Mouse (Mus musculus) heart, postnatal 0 days (tissue): ENCODE measurements around the gene Iah1. TPM values are rescaled to one million over a fixed set of nuclear protein-coding genes. Genes with fewer than 3 reads are reported as not detected.

Experiments
- ATAC-seq: fragments of 200-750 bp; cut with Nextera tagmentation; 2 replicates; pipeline ENCODE4 v1.8.0; 2017; ENCODE audit warnings: low read depth, moderate number of reproducible peaks, moderate library complexity; ENCODE audit not compliant: insufficient read depth
- DNase-seq: peaks from one replicate; pipeline ENCODE4 v3.0.0-alpha.2; 2016; ENCODE audit warnings: low spot score
- H3K27ac ChIP-seq: fragments of 300-500 bp; sonication (generic); 2 replicates; pipeline ENCODE4 v1.5.1; 2014; ENCODE audit warnings: low read depth, mild to moderate bottlenecking
- H3K27me3 ChIP-seq: fragments of 300-500 bp; sonication (generic); 2 replicates; pipeline ENCODE4 v1.6.1; 2014; ENCODE audit warnings: low read length, mixed read lengths; ENCODE audit not compliant: control insufficient read depth, insufficient read depth
- H3K36me3 ChIP-seq: fragments of 300-500 bp; sonication (generic); replicated peaks from 2 replicates; pipeline ENCODE4 v1.6.1; 2014; ENCODE audit warnings: low read length, mixed read lengths; ENCODE audit not compliant: control insufficient read depth, insufficient read depth
- H3K4me1 ChIP-seq: fragments of 300-500 bp; sonication (generic); 2 replicates; pipeline ENCODE4 v1.6.1; 2014; ENCODE audit warnings: antibody characterized with exemption; ENCODE audit not compliant: control insufficient read depth, insufficient read depth
- H3K4me2 ChIP-seq: fragments of 300-500 bp; sonication (generic); 2 replicates; pipeline ENCODE4 v1.6.1; 2014; ENCODE audit warnings: low read depth, mild to moderate bottlenecking, low read length, moderate library complexity
- H3K4me3 ChIP-seq: fragments of 300-500 bp; sonication (generic); 2 replicates; pipeline ENCODE4 v1.5.1; 2014; ENCODE audit warnings: low read depth, low read length
- H3K9ac ChIP-seq: fragments of 300-500 bp; sonication (generic); replicated peaks from 2 replicates; pipeline ENCODE4 v1.6.1; 2014; ENCODE audit warnings: low read depth, low read length, mixed read lengths
- H3K9me3 ChIP-seq: fragments of 300-500 bp; sonication (generic); replicated peaks from 2 replicates; pipeline ENCODE4 v1.6.1; 2016; ENCODE audit warnings: low read length; ENCODE audit not compliant: control insufficient read depth
- CTCF ChIP-seq: IDR thresholded peaks from 2 replicates; pipeline ENCODE4 v1.5.1; 2016; ENCODE audit warnings: antibody characterized with exemption, control low read depth, low read depth
- EP300 ChIP-seq: IDR thresholded peaks from 2 replicates; pipeline ENCODE4 v1.6.1; 2016; ENCODE audit warnings: antibody characterized with exemption, low read depth
- WGBS: fragments of 180-500 bp; shearing (Covaris S2); extraction: QIAGEN DNeasy Blood & Tissue Kit; methylation state at CpG from one replicate; pipeline ENCODE4 v1.1.7; 2014; 5-methylcytosine and 5-hydroxymethylcytosine counted together
- polyA plus RNA-seq: library from polyadenylated mRNA; unstranded; fragments of >200 nt; fragmentation: Nextera tagmentation; extraction: Ambion mirVana; gene quantifications from 2 replicates; pipeline ENCODE4 v1.2.1, GENCODE M21; 2015
- total RNA-seq: library from RNA; depleted of rRNA; stranded (reverse); fragments of >200 nt; gene quantifications from 2 replicates; pipeline ENCODE4 v1.2.3, GENCODE M21; 2014; ENCODE audit warnings: low replicate concordance

The Iah1 gene
- total and polyA plus RNA-seq, 2 experiments from 2014 or later = 44.8 to 59.2 TPM

DNA sequence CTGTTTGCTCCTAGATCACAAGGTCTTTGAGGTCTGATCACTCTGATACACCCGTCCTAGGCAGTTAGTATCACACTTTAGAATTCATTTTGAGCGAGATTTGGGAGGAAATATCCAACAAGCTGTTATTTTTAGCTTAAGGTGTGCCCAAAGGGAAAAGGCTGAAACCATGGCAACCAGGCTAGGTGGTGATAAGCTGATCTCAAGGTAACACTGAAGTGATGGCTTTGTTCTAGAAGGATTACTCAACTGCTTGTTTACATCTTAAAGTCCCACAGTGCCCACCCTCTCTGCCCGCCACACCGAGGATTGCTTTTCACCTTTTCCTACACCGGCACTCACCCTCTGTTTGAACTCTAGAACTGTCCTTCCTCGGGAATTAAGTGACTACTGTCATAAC lies 26.5 kb upstream of the Iah1 start:
- Histone ChIP-seq H3K4me3 (no peak overlapping the region), H3K27ac (no peak overlapping the region), H3K36me3 (peaks cover 37% of the 10 kb centered on the region), H3K4me1 (peaks cover 21% of the 10 kb centered on the region), H3K4me2 (no peak overlapping the region), H3K27me3 (no peaks in the 10 kb centered on the region), H3K9me3 (no peaks in the 10 kb centered on the region), H3K9ac (no peak overlapping the region)
- WGBS = 86% methylated on average over 6 of the region's 6 CpGs
- TF ChIP-seq CTCF (no peak), EP300 (no peak)
- ATAC-seq = no peak
- no peak for DNase-seq

DNA sequence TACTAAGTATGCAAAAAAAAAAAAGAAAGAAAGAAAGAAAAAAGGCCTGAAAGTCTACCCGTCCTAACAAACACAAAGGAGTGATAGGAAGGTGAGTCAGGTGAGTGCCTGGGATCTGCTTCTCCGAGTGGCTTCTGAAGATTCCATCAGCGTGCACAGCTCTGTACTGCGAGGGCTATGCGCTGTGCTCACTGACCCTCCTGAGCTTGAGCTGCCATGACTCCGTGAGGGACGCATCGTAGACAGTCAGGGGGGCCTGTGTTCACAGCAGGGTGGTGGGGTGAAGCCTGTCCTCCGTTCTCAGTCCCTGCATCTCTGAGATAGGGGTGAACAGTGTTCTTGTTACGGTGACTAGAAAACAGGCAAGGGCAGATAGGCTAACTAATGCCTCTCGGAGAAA lies 17.3 kb upstream of the Iah1 start:
- WGBS = 87% methylated on average over 11 of the region's 11 CpGs
- Histone ChIP-seq H3K27ac (no peak overlapping the region), H3K4me3 (no peak overlapping the region), H3K36me3 (peaks cover 88% of the 10 kb centered on the region), H3K27me3 (no peaks in the 10 kb centered on the region), H3K4me2 (no peak overlapping the region), H3K4me1 (no peaks in the 10 kb centered on the region), H3K9ac (no peak overlapping the region), H3K9me3 (no peaks in the 10 kb centered on the region)
- no peak for TF ChIP-seq CTCF
- TF ChIP-seq EP300 = no peak
- DNase-seq (no peak), ATAC-seq (no peak)

DNA sequence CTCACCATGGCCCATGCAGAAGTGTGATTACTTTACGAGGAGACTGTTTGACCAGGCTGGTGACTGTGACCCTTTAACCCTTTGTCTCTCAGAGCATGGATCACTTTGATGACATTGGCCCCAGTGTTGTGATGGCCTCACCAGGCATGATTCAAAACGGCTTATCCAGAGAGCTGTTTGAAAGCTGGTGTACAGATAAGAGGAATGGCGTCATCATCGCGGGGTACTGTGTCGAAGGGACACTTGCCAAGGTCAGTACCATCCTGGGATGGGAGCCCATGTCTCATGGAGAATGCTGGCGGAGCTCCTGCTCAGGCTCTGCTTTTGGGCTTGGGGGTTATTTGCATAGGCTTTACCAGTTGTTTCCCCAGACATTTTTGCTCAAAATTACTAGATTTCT lies 14.9 kb upstream of the Iah1 start:
- H3K27me3 ChIP-seq = no peaks in the 10 kb centered on the region
- no peak overlapping the region for H3K4me3 ChIP-seq
- no peak overlapping the region for H3K9ac ChIP-seq
- DNase-seq (no peak), ATAC-seq (peak; percentile 33; the same call in 1 of the 2 replicates)
- no peak overlapping the region for H3K4me2 ChIP-seq
- 47% methylated on average over 7 of the region's 7 CpGs for whole genome bisulfite sequencing
- H3K4me1 ChIP-seq = no peaks in the 10 kb centered on the region
- no peak for TF ChIP-seq EP300
- TF ChIP-seq CTCF = no peak
- peaks cover 86% of the 10 kb centered on the region for H3K36me3 ChIP-seq
- H3K27ac ChIP-seq = no peak overlapping the region
- H3K9me3 ChIP-seq = no peaks in the 10 kb centered on the region

GRCm38 (mm10) chr12:21301932-21302331 lies 14.3 kb upstream of the Iah1 start:
- Histone ChIP-seq H3K27ac (peak overlapping the region; percentile 39), H3K9me3 (no peaks in the 10 kb centered on the region), H3K4me3 (no peak overlapping the region), H3K4me2 (no peak overlapping the region), H3K9ac (no peak overlapping the region), H3K27me3 (no peaks in the 10 kb centered on the region), H3K36me3 (peaks cover 87% of the 10 kb centered on the region), H3K4me1 (no peaks in the 10 kb centered on the region)
- DNase-seq = no peak
- WGBS = 82% methylated on average over 8 of the region's 8 CpGs
- ATAC-seq = no peak
- TF ChIP-seq EP300 = no peak
- no peak for TF ChIP-seq CTCF

GRCm38 (mm10) chr12:21302361-21302783 lies 13.8 kb upstream of the Iah1 start:
- ATAC-seq = peak; percentile 54; the same call in 1 of the 2 replicates
- 64% methylated on average over 5 of the region's 5 CpGs for whole genome bisulfite sequencing
- H3K4me1 ChIP-seq = no peaks in the 10 kb centered on the region

DNA sequence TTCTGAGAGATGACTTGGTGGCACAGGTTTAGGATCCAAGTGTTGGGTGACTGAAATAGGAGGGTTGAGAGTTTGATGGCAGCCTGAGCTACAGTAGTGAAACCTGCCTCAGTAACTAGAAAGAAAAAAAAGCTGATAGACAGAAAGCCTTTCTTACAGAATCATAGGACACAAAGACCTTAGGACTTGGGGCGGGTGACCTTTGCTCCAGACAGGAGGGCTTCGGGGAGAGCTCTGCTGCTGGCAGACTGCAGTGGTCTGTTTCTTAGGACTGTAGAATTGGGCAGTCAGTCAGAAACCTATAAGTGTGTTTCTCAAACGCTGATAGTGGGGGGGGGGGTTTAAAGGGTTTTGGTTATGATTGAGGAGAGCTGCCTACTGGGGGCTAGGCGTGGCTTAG lies 10.4 kb upstream of the Iah1 start:
- WGBS = 87% methylated on average over 4 of the region's 4 CpGs
- H3K9ac ChIP-seq = no peak overlapping the region
- no peak overlapping the region for H3K4me2 ChIP-seq
- no peaks in the 10 kb centered on the region for H3K4me1 ChIP-seq
- H3K27ac ChIP-seq = no peak overlapping the region
- TF ChIP-seq EP300 (no peak), CTCF (no peak)
- H3K9me3 ChIP-seq = no peaks in the 10 kb centered on the region
- H3K27me3 ChIP-seq = no peaks in the 10 kb centered on the region
- DNase-seq (no peak), ATAC-seq (no peak)
- H3K4me3 ChIP-seq = no peak overlapping the region
- H3K36me3 ChIP-seq = peaks cover 91% of the 10 kb centered on the region

More at GRCm38 (mm10) chr12:21302361-21302783, 13.8 kb upstream of the Iah1 start:
- TF ChIP-seq EP300 (no peak), CTCF (no peak)
- Histone ChIP-seq H3K36me3 (peaks cover 87% of the 10 kb centered on the region), H3K9me3 (no peaks in the 10 kb centered on the region), H3K27ac (peak overlapping the region; percentile 39; the same call in 1 of the 2 replicates), H3K4me2 (no peak overlapping the region), H3K27me3 (no peaks in the 10 kb centered on the region), H3K9ac (no peak overlapping the region), H3K4me3 (no peak overlapping the region)
- DNase-seq = no peak
